Mouse (Mus musculus): ENCODE results near the gene Dnah3.

Dnah3 gene

DNA sequence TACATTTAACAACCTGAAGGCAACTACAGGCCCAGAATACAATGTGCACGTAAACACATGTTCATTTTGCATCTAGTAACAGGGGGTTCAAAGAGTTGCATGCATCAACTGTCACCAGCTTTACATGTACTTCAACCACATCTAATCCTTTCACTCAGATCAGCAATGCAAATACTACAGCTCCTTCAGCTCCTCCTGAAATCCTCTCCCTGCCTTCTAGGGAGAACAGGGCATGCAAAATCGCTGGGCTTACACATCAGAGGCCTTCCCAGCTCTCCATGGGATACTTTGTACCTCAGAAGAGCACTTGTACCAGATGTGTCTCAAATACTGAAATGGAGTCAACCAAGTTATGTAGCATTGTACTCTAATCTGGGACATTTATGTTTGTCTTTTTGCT is 222.0 kb downstream of the Dnah3 start:
- DNase-seq (ENCODE audit: low spot score), result no peak
